15 mouse cellular contexts compared by ENCODE assay signal in the genomic region with DNA sequence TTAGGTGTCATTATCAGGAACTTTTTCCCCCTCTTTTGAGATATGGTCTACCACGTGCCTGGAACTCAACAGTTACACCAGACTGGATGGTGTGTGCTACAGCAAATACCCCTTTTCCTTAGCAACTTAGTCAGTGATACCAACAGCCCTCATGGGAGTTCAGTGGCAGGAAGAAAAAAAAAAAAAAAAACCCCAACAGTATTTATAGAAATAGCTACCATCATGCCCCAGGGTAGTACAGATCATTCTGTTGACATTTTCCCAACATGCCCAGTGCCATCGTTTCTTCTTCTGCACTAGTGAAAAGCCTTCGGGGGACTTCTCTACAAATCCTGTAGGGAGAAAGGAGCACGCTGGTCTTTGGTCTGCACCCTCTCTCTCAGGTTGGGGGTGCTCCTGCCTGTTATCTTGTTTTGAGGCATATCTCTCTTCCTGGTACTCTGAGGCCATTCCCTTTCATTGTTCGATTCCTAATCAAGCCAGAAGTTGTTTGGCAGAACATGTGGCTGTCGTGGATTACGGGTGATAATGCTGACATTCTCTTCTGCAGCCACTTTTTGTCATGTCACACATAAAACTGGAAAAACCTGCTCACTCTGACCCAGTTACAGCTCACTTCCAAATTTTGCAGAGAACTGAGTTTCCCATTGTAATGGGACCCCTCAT.
"Had no signal": no experiment of that assay in that cellular context is flagged by ENCODE, and none has a peak within 500 bp of the region (broad histone marks: within the 10 kb centered on the region; RNA-seq: fewer than 3 reads in every experiment).

No protein-coding gene starts in this region.

- H3K36me3 ChIP-seq: intestine, embryonic 15.5 days had no signal

- H3K4me2 ChIP-seq: intestine, embryonic 15.5 days; limb, embryonic 15.5 days; lung, embryonic 14.5 days; midbrain, embryonic 11.5 days; midbrain, embryonic 15.5 days; neural tube, embryonic 12.5 days; stomach, embryonic 15.5 days had no signal

- H3K9me3 ChIP-seq: intestine, embryonic 15.5 days; limb, embryonic 15.5 days; midbrain, embryonic 15.5 days; neural tube, embryonic 12.5 days; stomach, embryonic 15.5 days had no signal

- H3K4me1 ChIP-seq: intestine, embryonic 15.5 days; neural tube, embryonic 12.5 days had no signal

- DNase-seq: kidney, adult 18-20 months; kidney, postnatal 36 days; layer of hippocampus, adult 9-11 months; layer of hippocampus, postnatal 36 days; lung, postnatal 10 days; right cerebral cortex, postnatal 4 days; thymus, postnatal 36 days had no signal

- H3K9ac ChIP-seq: intestine, embryonic 15.5 days; limb, embryonic 15.5 days; lung, embryonic 14.5 days; midbrain, embryonic 15.5 days; neural tube, embryonic 12.5 days; stomach, embryonic 15.5 days had no signal

- H3K27me3 ChIP-seq: intestine, embryonic 15.5 days; limb, embryonic 15.5 days; midbrain, embryonic 15.5 days; neural tube, embryonic 12.5 days; stomach, embryonic 15.5 days had no signal

- H3K27ac ChIP-seq: intestine, embryonic 15.5 days; limb, embryonic 15.5 days; macrophage; midbrain, embryonic 15.5 days; neural tube, embryonic 12.5 days; stomach, embryonic 15.5 days had no signal

- H3K4me3 ChIP-seq: intestine, embryonic 15.5 days; limb, embryonic 15.5 days; midbrain, embryonic 15.5 days; neural tube, embryonic 12.5 days; stomach, embryonic 15.5 days had no signal
